Comparison of ENCODE assay signal across 21 mouse cellular contexts in genomic region chr12:108987448-108987847, GRCm38 (mm10).
"Had no signal": no experiment of that assay in that cellular context is flagged by ENCODE, and none has a peak within 500 bp of the region (broad histone marks: within the 10 kb centered on the region; RNA-seq: fewer than 3 reads in every experiment).

No protein-coding gene starts in this region.

- H3K27me3 ChIP-seq: liver, embryonic 12.5 days; liver, embryonic 15.5 days; lung, embryonic 15.5 days; megakaryocyte, embryonic 14.5 days; midbrain, embryonic 12.5 days; midbrain, embryonic 15.5 days; neural tube, embryonic 12.5 days had no signal

- DNase-seq: kidney, adult 11 months; kidney, adult 9 months; kidney, postnatal 14 days; kidney, postnatal 4 days; left cerebral cortex, postnatal 4 days; liver; lung, adult 18-20 months; lung, postnatal 10 days; lung, postnatal 36 days; right cerebral cortex, postnatal 4 days; thymus, adult 2 months; thymus, postnatal 14 days; thymus, postnatal 4 days had no signal

- H3K4me1 ChIP-seq: liver, embryonic 12.5 days; liver, embryonic 15.5 days; lung, embryonic 15.5 days had no signal

- H3K9me3 ChIP-seq: liver, embryonic 12.5 days; liver, embryonic 15.5 days; lung, embryonic 15.5 days; midbrain, embryonic 12.5 days; midbrain, embryonic 15.5 days; neural tube, embryonic 12.5 days had no signal

- H3K4me3 ChIP-seq: liver, embryonic 12.5 days; liver, embryonic 15.5 days; lung, embryonic 15.5 days; megakaryocyte, embryonic 14.5 days; midbrain, embryonic 12.5 days; midbrain, embryonic 15.5 days; neural tube, embryonic 12.5 days had no signal

- H3K36me3 ChIP-seq: liver, embryonic 12.5 days; liver, embryonic 15.5 days; lung, embryonic 15.5 days; midbrain, embryonic 12.5 days; midbrain, embryonic 15.5 days; neural tube, embryonic 12.5 days had no signal

- H3K27ac ChIP-seq: liver, embryonic 12.5 days; liver, embryonic 15.5 days; lung, embryonic 15.5 days; midbrain, embryonic 12.5 days; midbrain, embryonic 15.5 days; neural tube, embryonic 12.5 days; stomach, postnatal 0 days had no signal

- H3K9ac ChIP-seq: liver, embryonic 12.5 days; liver, embryonic 15.5 days; lung, embryonic 15.5 days; midbrain, embryonic 12.5 days; midbrain, embryonic 15.5 days; neural tube, embryonic 12.5 days had no signal

- ATAC-seq: liver, embryonic 12.5 days; midbrain, embryonic 15.5 days had no signal

- H3K4me2 ChIP-seq: liver, embryonic 12.5 days; liver, embryonic 15.5 days; lung, embryonic 15.5 days; midbrain, embryonic 12.5 days; midbrain, embryonic 15.5 days; neural tube, embryonic 12.5 days had no signal
